Mouse (Mus musculus) CD4-positive, CD25-positive, alpha-beta regulatory T cell (primary cell): ENCODE measurements around the gene Mrps9. TPM values are rescaled to one million over a fixed set of nuclear protein-coding genes. Genes with fewer than 3 reads are reported as not detected.

ENCODE experiments used
- polyA plus RNA-seq: library from polyadenylated mRNA; unstranded; fragments of 100-300 nt; shearing (Covaris generic); gene quantifications from one replicate; pipeline ENCODE4 v1.2.1, GENCODE M21; 2017

Mrps9 gene
- polyA plus RNA-seq: 52.4 TPM

DNA sequence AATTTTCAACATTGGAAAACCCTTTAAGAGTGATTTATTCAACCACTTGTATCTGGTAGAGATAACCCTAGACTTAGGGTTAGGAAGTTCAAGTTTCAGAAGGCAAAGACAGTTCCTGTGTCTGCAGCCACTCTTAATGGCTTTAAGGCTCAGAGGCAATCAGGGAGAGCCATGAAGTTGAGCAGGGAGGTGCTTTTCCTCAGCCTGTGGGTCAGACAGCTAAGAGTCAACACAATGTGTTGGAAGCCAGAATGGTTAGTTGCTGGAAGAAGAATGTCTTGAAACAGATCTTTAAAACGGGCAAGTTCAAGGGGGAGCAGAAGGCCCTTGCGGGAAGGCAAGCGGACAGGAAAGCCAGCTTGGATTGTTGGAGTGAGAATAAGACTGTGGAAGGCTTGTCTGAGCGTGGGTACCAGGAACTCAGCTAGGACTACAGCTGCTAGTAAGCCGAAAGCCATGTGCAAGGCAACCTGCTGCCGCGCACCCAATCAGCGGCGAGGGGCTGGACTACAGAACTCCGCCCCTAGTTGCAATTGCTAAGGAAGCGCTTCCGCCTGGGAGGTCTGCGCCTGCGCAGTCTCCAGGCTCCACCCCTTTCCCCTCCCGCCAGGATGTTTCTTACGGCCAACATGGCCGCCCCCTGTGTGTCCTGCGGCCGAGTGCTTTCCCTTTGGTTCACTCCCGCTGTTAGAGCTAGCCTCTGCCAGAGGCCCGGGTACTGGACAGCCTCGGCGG is at the start of gene Mrps9:
Gene Mrps9 (plus strand): TSS at position 571 of the 735 bp plus-strand sequence.

DNA sequence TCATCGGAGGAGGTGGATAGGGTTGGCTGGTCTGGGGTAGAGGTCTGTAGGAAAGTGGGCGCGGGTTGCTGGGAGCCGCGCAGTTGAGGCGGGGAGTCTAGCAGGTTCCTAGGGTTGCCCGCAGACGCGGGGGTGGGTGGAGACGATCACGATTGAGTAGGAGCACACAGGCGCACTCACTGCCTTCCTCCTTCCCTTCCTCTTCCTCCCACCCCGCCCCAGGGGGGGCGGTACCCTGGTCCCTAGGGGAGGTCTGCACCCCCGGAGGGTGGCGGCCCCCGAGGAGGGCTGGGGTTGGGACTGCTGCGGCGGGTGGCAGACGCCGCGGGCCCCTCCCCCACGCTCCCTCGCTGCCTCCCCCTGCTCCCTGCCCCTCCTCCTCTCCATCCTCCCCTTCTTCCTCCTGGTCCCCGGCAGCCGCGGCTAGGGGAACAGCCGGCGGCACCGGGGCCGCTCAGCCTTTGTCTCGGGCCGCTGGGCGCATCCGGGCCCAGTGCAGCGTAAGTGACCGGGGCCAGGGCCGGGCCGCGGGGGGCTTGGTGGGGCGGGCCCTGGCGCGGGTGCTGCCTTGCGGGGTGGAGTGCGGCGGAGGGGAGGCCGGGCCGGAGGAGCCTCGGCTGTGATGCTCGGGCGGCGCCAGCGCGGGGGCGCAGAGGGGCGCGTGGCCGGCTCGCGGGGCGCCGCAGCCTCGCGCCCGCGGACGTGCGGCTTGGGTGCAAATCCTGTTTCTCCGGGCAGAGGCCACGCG is 101.9 kb downstream of the Mrps9 start, which contains the start of gene Gpr45:
Gene Gpr45 (plus strand): TSS at position 139 of the 748 bp plus-strand sequence.

Other genes starting within 250 kb of the Mrps9 start
- not detected for gene Pou3f3, start 155.5 kb upstream of the Mrps9 start, polyA plus RNA-seq
- gene Gpr45, start 101.6 kb downstream of the Mrps9 start, polyA plus RNA-seq: 1.0 TPM
- gene Tgfbrap1, start 247.4 kb downstream of the Mrps9 start, polyA plus RNA-seq: 20.2 TPM
- gene AI597479, start 247.5 kb downstream of the Mrps9 start, polyA plus RNA-seq: 19.4 TPM